Mouse (Mus musculus) lung, embryonic 16.5 days (tissue): ENCODE data around the gene Uba1y. TPM values are rescaled to one million over a fixed set of nuclear protein-coding genes. Genes with fewer than 3 reads are reported as not detected.
"Not testable (repeated sequence)": the region's sequence is repeated elsewhere in the genome, so short reads cannot be mapped to it uniquely, and the experiment has no call there.

Experiments used
- ATAC-seq: fragments of 200-750 bp; cut with Nextera tagmentation; 2 replicates; pipeline ENCODE4 v1.8.0; 2017; ENCODE audit warnings: low read depth, mild to moderate bottlenecking, moderate library complexity
- H3K27ac ChIP-seq: fragments of 300-500 bp; sonication (generic); 2 replicates; pipeline ENCODE4 v1.5.1; 2014; ENCODE audit warnings: mild to moderate bottlenecking, control low read depth, low read length
- H3K27me3 ChIP-seq: fragments of 300-500 bp; sonication (generic); 2 replicates; pipeline ENCODE4 v1.6.1; 2014; ENCODE audit warnings: low read depth, low read length, mixed read lengths; ENCODE audit not compliant: control insufficient read depth, insufficient read depth
- H3K36me3 ChIP-seq: fragments of 300-500 bp; sonication (generic); 2 replicates; pipeline ENCODE4 v1.6.1; 2014; ENCODE audit warnings: low read length; ENCODE audit not compliant: control insufficient read depth, insufficient read depth
- H3K4me1 ChIP-seq: fragments of 300-500 bp; sonication (generic); replicated peaks from 2 replicates; pipeline ENCODE4 v1.6.1; 2014; ENCODE audit warnings: low read length, mixed read lengths; ENCODE audit not compliant: control insufficient read depth, insufficient read depth
- H3K4me2 ChIP-seq: fragments of 300-500 bp; sonication (generic); 2 replicates; pipeline ENCODE4 v1.6.1; 2014; ENCODE audit warnings: low read depth, low read length, control low read depth
- H3K4me3 ChIP-seq: fragments of 300-500 bp; sonication (generic); 2 replicates; pipeline ENCODE4 v1.5.1; 2014; ENCODE audit warnings: mild to moderate bottlenecking, low read length, control low read depth
- H3K9ac ChIP-seq: fragments of 300-500 bp; sonication (generic); 2 replicates; pipeline ENCODE4 v1.6.1; 2014; ENCODE audit warnings: low read length, control low read depth
- H3K9me3 ChIP-seq: fragments of 300-500 bp; sonication (generic); 2 replicates; pipeline ENCODE4 v1.6.1; 2016; ENCODE audit warnings: low read length; ENCODE audit not compliant: control insufficient read depth
- WGBS: fragments of 180-500 bp; shearing (Covaris S2); extraction: QIAGEN DNeasy Blood & Tissue Kit; methylation state at CpG from one replicate; pipeline ENCODE4 v1.1.7; 2014; 5-methylcytosine and 5-hydroxymethylcytosine counted together
- polyA plus RNA-seq: library from polyadenylated mRNA; unstranded; fragments of >200 nt; fragmentation: Nextera tagmentation; extraction: Ambion mirVana; gene quantifications from 2 replicates; pipeline ENCODE4 v1.2.1, GENCODE M21; 2015

Gene Uba1y
- not detected in 2 replicates for polyA plus RNA-seq

DNA sequence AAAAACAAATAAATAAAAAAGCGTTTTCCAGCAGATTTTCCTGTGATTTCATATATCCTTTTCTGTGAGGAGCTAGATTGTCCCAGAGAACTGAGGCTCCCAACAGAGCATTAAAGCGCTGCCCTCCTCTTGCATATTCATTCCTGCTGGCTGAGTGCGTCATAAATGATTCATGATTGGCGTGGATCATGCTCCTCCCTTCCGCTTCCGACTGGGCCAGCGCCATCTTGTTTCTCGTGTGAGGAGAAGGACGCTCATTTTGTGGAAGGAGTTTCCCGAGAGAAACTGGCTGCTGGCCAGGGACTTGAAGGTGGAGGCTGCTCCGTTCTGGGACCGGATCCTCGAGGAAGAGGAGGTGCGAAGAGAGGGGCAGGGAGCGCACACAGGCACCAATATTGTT is at the start of gene Uba1y:
Gene Uba1y (plus strand): TSS at position 254 of the 400 bp plus-strand sequence.
- Histone ChIP-seq H3K4me1 (no peaks in the 10 kb centered on the region), H3K27ac (no peak within 1 kb of the TSS), H3K4me2 (no peak within 1 kb of the TSS), H3K27me3 (no peaks in the 10 kb centered on the region), H3K4me3 (no peak within 1 kb of the TSS), H3K36me3 (no peaks in the 10 kb centered on the region), H3K9me3 (no peaks in the 10 kb centered on the region), H3K9ac (no peak within 1 kb of the TSS)
- WGBS, result 88% methylated on average over 12 of the region's 15 CpGs
- ATAC-seq, result no peak

DNA sequence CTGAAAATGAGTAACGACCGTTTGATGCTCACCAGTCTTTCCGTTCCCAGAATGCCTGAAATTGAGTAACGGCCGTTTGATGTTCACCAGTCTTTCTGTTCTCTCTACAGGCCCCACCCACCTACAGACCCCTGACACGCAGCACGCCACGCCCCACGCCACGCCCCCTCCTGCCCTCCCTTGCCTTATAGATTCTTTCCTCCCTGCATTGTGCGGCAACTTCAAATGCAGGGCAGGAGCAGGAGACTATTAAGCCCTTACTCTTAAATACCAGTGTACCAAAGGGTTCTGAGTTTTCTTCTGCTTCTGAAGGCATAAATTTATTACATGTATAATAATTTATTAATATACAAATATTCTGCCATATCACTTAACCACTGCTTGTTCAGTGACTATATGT is 21.1 kb upstream of the Uba1y start, which contains the start of gene Zfy1:
Gene Zfy1 (minus strand): TSS at position 101 of the 400 bp plus-strand sequence.
- H3K27ac ChIP-seq, H3K27me3 ChIP-seq, H3K4me1 ChIP-seq, H3K4me2 ChIP-seq, ATAC-seq, H3K36me3 ChIP-seq, H3K4me3 ChIP-seq, H3K9me3 ChIP-seq, H3K9ac ChIP-seq: not testable (repeated sequence)
- 80% methylated on average over 5 of the region's 11 CpGs for WGBS

DNA sequence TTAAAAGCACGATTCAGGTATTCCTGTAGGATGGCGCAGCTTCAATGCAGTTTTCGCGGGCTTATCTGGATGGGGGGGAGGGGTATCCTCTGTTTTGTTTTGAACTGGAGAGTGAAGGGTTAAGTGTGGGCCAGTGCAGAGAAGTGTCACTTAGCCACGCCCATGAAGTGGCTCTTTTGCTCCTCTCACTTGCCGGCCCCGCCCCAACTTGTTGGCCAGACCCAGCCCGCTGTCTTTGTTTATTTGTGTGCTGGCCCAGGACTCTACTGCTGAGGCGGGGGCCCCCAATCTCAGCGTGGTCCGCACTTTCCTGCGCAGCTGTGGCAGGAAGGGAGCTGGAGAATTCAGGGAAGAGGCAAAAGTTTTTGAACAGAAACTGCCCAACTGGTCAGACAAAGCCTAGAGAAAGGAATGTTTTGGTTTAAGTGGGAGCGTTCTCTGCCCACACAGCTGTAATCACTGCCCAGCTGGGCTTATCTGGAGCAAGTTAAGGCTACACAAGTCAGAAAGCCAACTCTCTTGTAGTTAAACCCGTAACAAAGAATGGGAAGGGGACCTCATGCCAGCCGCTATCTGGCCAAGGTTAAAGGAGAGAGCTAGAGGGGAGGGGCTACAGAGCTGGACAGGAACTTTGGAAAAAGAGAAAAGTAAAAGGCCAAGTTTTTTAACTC is 9.3 kb upstream of the Uba1y start:
- no peaks in the 10 kb centered on the region for H3K27me3 ChIP-seq
- peak overlapping the region; percentile 32 for H3K4me2 ChIP-seq
- H3K9ac ChIP-seq, result no peak overlapping the region
- H3K36me3 ChIP-seq, result no peaks in the 10 kb centered on the region
- H3K27ac ChIP-seq, result peak overlapping the region; percentile 39; the same call in 1 of the 2 replicates
- WGBS, result 0% methylated on average over 7 of the region's 15 CpGs
- H3K4me3 ChIP-seq, result peak overlapping the region; percentile 26
- H3K9me3 ChIP-seq, result no peaks in the 10 kb centered on the region
- H3K4me1 ChIP-seq, result no peaks in the 10 kb centered on the region
- peak; percentile 94 for ATAC-seq

DNA sequence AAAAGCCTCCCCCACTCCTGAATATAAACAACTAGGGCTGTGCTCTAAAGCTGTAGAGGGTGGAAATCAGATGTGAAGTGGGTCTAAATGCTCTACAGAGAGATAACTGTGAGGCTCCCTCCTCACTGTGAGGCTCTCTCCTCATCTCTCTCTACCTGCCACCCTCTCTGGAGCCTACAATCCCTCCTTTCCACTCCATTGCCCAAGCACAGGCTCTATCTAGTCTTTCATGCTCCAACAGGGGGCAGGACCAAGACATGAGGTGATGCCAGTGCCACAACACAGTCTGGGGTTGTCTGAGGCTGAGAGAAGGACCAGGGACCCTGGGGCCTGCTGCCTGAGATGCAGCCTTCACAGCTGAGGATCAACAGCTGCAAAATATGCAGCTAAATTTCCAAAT is 54.0 kb downstream of the Uba1y start:
- H3K4me2 ChIP-seq, result no peak overlapping the region
- no peaks in the 10 kb centered on the region for H3K36me3 ChIP-seq
- no peaks in the 10 kb centered on the region for H3K9me3 ChIP-seq
- H3K4me1 ChIP-seq, result no peaks in the 10 kb centered on the region
- no peak overlapping the region for H3K9ac ChIP-seq
- no peak for ATAC-seq
- H3K27ac ChIP-seq, result no peak overlapping the region
- no peak overlapping the region for H3K4me3 ChIP-seq
- no peaks in the 10 kb centered on the region for H3K27me3 ChIP-seq

DNA sequence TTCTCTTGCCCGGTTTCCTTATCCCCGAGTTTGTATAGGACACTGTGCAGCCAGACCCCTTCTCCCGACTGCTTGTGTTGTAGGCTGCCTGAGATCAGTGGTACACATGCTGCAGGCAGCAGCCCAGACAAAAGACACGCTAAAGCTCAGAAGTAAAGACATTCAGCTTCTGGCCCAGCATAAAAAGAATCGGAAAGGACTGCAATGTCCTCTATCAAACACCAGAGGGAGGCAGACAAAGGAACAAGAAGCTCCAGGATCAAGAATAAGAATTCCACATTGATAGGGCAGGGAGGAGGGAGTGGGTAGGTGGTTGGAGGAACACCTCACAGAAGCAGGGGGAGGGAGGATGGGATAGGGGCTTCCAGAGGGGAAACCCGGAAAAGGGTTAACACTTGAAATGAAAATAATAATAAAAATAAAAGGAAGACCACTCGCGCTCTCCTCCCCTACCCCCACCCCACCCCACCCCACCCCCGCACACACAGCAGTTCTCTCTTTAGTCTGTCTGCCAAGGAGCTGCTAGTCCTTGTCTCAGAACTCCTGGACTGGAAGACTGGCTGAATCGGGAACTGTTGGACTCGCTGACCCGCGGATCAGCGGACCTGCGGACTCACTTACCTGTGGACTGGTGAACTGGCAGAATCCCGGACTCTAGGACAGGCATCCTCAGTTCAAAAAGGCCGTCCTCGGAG is 54.6 kb downstream of the Uba1y start:
- ATAC-seq, result no peak
- WGBS, result 31% methylated on average over 10 of the region's 18 CpGs
- H3K4me1 ChIP-seq, result no peaks in the 10 kb centered on the region

More for the DNA sequence above, 54.6 kb downstream of the Uba1y start:
- Histone ChIP-seq H3K9ac (no peak overlapping the region), H3K4me3 (no peak overlapping the region), H3K27me3 (no peaks in the 10 kb centered on the region), H3K27ac (no peak overlapping the region), H3K4me2 (peak overlapping the region; percentile 17; the same call in 1 of the 2 replicates), H3K36me3 (no peaks in the 10 kb centered on the region), H3K9me3 (no peaks in the 10 kb centered on the region)

Other genes starting within 250 kb of the Uba1y start
- gene Zfy1, start 21.2 kb upstream of the Uba1y start, polyA plus RNA-seq, result not detected in 2 replicates
- 4.0 and 11.7 TPM in 2 replicates for gene Kdm5d, start 79.1 kb downstream of the Uba1y start, polyA plus RNA-seq
- 20.8 and 38.6 TPM in 2 replicates for gene Eif2s3y, start 191.9 kb downstream of the Uba1y start, polyA plus RNA-seq